Mouse (Mus musculus) embryonic facial prominence, embryonic 10.5 days (tissue): ENCODE measurements around the gene Asic4. TPM values are rescaled to one million over a fixed set of nuclear protein-coding genes. Genes with fewer than 3 reads are reported as not detected.

Experiments used
- DNase-seq: peaks from one replicate; pipeline ENCODE4 v3.0.0-alpha.2; 2017; ENCODE audit warnings: low spot score
- H3K27ac ChIP-seq: fragments of 300-500 bp; sonication (generic); replicated peaks from 2 replicates; pipeline ENCODE4 v1.5.1; 2016; ENCODE audit warnings: mild to moderate bottlenecking
- H3K27me3 ChIP-seq: fragments of 300-500 bp; sonication (generic); replicated peaks from 2 replicates; pipeline ENCODE4 v1.6.1; 2016; ENCODE audit warnings: low read depth, mild to moderate bottlenecking; ENCODE audit not compliant: poor library complexity, severe bottlenecking
- H3K36me3 ChIP-seq: fragments of 300-500 bp; sonication (generic); replicated peaks from 2 replicates; pipeline ENCODE4 v1.6.1; 2016; ENCODE audit warnings: mild to moderate bottlenecking, moderate library complexity
- H3K4me1 ChIP-seq: fragments of 300-500 bp; sonication (generic); 2 replicates; pipeline ENCODE4 v1.6.1; 2016
- H3K4me3 ChIP-seq: fragments of 300-500 bp; sonication (generic); 2 replicates; pipeline ENCODE4 v1.5.1; 2016; ENCODE audit warnings: mild to moderate bottlenecking, moderate library complexity
- H3K9me3 ChIP-seq: fragments of 300-500 bp; sonication (generic); 2 replicates; pipeline ENCODE4 v1.6.1; 2016; ENCODE audit warnings: mild to moderate bottlenecking
- WGBS: fragments of 180-500 bp; shearing (Covaris S2); methylation state at CpG from one replicate; pipeline ENCODE4 v1.1.7; 2016; 5-methylcytosine and 5-hydroxymethylcytosine counted together
- polyA plus RNA-seq: library from polyadenylated mRNA; unstranded; fragments of >200 nt; fragmentation: Nextera tagmentation; extraction: Ambion mirVana; gene quantifications from 2 replicates; pipeline ENCODE4 v1.2.1, GENCODE M21; 2016

Asic4 gene
- polyA plus RNA-seq, 1 experiment from 2014 or later = 2.1 TPM

DNA sequence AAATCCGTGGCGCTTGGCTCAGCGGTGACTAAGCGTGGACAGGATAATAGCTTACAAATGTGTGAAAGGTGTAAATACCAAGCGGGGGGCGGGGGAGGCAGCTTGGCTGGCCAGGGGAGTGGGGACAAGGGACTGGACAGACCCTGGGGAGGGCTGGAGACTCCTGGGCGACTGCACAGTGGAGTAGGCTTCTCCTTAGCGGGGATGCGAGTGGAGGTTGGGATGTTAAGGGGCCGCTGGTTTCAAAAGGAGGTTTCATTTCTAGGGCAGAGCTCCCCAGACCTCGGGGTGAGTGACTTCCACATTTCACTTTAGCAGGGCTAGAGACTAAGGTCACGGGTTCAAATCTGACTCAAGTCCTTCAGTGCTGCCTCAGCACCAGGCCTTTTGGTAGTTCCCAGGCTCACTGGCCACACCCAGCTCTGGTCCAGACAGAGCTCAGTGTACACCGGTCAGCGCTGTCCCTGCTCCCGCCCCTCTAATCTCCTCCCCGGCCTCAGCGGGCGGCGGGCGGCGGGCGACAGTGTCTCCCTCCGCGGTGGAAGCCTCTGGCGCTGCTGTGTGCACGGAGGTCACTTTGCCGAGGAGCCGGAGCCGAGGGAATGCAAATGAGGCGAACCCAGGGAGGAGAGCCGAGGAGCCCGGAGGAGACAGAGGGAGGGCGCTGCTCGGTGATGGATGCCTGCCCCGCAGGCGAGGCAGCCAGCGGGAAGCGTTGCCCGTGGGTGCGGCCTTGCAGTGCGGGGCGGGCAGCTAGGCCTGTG is 8.0 kb downstream of the Asic4 start:
- H3K4me1 ChIP-seq = peaks cover 62% of the 10 kb centered on the region
- peak overlapping the region; percentile 51 for H3K4me3 ChIP-seq
- WGBS = 2% methylated on average over 42 of the region's 42 CpGs
- peaks cover 90% of the 10 kb centered on the region for H3K27me3 ChIP-seq
- H3K36me3 ChIP-seq = no peaks in the 10 kb centered on the region
- H3K27ac ChIP-seq = peak overlapping the region; percentile 86
- H3K9me3 ChIP-seq = no peaks in the 10 kb centered on the region
- DNase-seq = peak; percentile 75

DNA sequence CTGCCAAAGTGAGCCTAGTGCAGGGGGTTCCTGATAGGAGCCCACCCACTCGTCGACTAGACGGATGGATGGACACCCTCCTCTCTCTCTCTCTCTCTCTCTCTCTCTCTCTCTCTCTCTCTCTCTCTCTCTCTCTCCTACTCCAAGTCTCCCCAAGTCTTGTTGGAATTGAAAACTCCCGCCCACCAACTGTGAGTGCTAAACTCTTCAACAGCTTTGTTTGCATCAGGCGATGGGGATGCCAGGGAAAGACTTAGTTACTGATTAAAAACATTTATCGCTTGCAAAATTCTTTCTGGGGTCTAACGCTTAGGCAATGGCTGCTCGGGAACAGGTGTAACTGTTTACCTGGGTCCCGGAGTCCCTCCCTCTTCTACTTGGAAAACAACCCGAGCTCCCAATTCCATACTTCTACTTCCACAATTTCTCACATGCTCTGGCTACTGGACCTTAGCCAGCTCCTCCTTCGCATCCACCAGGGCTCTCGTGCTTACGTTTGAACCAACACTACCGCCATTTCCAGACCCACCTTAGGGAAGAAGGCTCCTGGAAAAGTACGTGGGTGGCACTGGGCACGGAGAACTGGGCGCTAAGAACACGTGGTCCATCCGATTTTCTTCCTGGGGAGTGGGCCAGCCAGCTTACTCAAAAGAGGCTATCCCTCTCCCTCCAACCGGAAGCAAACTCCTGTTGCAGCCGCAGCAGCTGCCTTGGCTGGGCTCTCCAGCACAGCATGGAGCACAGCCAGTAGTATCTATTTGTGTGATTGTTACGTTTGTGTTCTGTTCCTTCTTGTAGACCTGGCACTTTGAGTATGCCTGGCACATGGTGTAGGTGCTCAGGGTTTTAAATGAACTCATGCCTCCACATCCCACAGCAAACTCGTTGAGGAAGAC is 8.8 kb downstream of the Asic4 start:
- Histone ChIP-seq H3K36me3 (no peaks in the 10 kb centered on the region), H3K4me3 (peak overlapping the region; percentile 51), H3K27me3 (peaks cover 90% of the 10 kb centered on the region), H3K9me3 (no peaks in the 10 kb centered on the region), H3K27ac (peak overlapping the region; percentile 86), H3K4me1 (peaks cover 62% of the 10 kb centered on the region)
- 17% methylated on average over 23 of the region's 23 CpGs for WGBS
- DNase-seq = no peak

DNA sequence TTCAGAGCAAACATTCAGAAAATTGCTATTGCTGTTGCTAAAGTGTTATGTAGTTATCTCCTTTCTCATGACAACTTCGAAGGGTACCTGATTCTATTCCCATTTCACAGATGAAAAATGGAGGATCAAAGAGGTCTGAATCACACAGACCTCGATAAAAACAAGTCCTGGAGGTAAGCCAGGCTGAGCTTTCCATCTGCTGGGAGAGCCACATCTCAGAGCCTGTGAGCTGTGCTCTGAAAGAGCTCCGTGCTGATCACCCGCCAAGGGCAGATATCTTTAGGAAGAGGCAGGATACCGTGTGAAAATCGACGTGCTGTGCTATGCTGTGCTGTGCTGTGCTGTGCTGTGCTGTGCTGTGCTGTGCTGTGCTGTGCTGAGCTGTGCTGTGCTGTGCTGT is 10.1 kb downstream of the Asic4 start:
- Histone ChIP-seq H3K4me1 (peaks cover 63% of the 10 kb centered on the region), H3K27ac (no peak overlapping the region), H3K9me3 (no peaks in the 10 kb centered on the region), H3K36me3 (no peaks in the 10 kb centered on the region), H3K4me3 (no peak overlapping the region), H3K27me3 (peaks cover 91% of the 10 kb centered on the region)
- no peak for DNase-seq
- 83% methylated on average over 7 of the region's 7 CpGs for whole genome bisulfite sequencing

DNA sequence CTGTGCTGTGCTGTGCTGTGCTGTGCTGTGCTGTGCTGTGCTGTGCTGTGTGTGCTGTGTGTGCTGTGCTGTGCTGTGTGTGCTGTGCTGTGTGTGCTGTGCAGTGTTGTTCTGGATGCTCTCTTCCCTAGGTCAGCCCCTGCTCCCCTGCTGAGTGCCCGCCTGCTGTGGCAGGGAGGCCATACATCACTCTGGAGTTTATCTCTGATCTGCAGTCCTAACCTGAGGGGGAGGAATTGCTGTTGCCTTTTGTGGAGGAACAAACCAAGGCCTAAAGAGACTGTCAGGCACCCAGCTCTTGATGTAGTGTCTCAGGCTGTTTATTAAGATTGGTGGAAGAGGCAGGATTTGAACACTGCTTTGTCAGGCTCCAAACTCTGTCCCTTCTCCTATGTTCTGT is 12.4 kb downstream of the Asic4 start:
- DNase-seq = no peak
- H3K4me3 ChIP-seq = no peak overlapping the region
- H3K27me3 ChIP-seq = peaks cover 86% of the 10 kb centered on the region
- WGBS = 59% methylated on average over 1 of the region's 1 CpGs
- H3K27ac ChIP-seq = no peak overlapping the region
- H3K36me3 ChIP-seq = no peaks in the 10 kb centered on the region
- H3K4me1 ChIP-seq = peaks cover 48% of the 10 kb centered on the region
- no peaks in the 10 kb centered on the region for H3K9me3 ChIP-seq

DNA sequence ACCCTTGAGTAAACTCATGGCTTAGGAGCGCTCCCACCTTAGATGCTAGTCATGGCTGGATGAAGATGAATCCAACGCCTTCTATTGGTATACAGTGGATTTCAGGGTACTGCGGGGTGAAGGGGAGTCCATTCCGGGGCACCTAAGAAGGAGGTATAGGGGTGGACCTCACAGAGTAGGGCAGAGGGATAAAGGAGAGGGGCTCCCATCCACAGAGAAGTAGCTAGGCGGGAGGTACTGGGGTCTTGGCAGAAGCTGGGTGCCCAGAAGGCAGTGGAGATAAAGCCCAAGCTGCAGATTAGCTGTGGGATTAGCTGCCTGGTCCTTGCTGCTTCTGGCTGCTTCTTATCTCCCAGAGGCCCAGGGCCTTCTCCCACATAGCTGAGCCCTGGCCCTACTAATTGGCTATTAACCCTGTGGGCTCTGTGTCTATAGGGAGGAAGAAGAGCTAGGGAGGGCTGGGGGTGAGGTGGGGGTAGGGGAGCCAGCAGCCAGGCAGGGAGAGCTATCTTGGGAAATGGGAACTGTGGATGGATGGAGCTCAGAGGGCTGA is 13.5 kb downstream of the Asic4 start:
- Histone ChIP-seq H3K27me3 (peaks cover 85% of the 10 kb centered on the region), H3K36me3 (no peaks in the 10 kb centered on the region), H3K4me1 (peaks cover 41% of the 10 kb centered on the region), H3K27ac (peak overlapping the region; percentile 45; the same call in 1 of the 2 replicates), H3K4me3 (no peak overlapping the region), H3K9me3 (no peaks in the 10 kb centered on the region)
- 71% methylated on average over 5 of the region's 5 CpGs for WGBS
- no peak for DNase-seq

DNA sequence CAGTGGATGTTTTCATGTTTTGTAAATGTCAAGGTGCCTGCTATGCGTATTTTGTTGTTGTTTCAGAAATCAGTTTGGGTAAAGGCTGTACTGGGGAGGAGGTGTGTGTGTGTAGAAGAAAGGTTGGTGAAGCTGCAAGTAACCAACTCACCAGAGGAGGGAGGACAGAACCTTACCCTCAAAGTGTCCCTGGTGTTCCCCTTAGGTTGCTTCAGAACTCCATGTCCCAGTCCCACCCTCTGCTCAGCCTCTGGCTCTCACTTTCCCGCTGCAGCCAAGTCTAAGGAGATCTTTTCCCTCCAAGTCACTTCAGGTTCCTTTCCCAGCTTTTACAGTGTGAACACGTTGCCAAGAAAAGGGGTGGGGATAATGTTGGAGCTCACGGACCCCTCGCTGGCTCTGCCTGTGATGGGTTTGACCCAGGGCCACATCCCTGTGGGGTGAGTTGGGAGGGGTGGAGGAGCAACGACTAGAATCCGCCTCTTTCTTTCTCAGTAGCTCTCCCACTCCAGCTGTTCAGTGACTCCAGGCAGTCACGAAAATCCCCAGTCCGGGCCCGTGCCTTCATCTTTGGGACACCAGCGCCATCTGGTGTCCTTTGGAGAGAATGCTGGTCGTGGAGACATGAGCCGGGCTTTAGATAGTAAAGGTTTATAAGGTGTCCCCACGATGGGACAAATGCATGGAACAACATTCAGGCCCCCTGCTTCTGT is 17.1 kb downstream of the Asic4 start:
- DNase-seq = peak; percentile 88
- H3K4me1 ChIP-seq = peaks cover 33% of the 10 kb centered on the region
- peaks cover 68% of the 10 kb centered on the region for H3K27me3 ChIP-seq
- WGBS = 7% methylated on average over 14 of the region's 14 CpGs
- peaks cover 8% of the 10 kb centered on the region for H3K36me3 ChIP-seq
- peak overlapping the region; percentile 22 for H3K27ac ChIP-seq
- H3K4me3 ChIP-seq = no peak overlapping the region
- no peaks in the 10 kb centered on the region for H3K9me3 ChIP-seq

DNA sequence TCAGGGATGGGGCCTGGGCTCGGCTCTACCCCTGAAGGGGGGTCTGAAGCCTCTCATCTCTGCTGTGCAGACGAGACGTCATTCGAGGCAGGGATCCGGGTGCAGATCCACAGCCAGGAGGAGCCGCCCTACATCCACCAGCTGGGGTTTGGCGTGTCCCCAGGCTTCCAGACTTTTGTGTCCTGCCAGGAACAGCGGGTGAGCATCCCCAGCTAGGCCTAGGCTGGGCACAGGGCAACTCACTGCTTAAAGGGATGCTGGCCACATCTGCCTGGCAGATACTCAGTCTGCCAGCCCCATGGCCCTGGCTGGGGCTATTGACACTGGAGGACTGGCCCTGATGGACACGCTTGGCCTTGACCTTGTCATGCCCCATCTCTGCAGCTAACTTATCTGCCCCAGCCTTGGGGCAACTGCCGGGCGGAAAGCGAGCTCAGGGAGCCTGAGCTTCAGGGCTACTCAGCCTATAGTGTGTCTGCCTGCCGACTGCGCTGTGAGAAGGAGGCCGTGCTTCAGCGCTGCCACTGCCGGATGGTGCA is 19.1 kb downstream of the Asic4 start:
- Histone ChIP-seq H3K9me3 (no peaks in the 10 kb centered on the region), H3K27ac (0 out of 2 replicates have a peak overlapping the region, but pooled peaks have one; percentile 21), H3K4me3 (no peak overlapping the region), H3K27me3 (peaks cover 74% of the 10 kb centered on the region), H3K36me3 (peaks cover 28% of the 10 kb centered on the region), H3K4me1 (peaks cover 25% of the 10 kb centered on the region)
- no peak for DNase-seq
- WGBS = 79% methylated on average over 17 of the region's 17 CpGs

DNA sequence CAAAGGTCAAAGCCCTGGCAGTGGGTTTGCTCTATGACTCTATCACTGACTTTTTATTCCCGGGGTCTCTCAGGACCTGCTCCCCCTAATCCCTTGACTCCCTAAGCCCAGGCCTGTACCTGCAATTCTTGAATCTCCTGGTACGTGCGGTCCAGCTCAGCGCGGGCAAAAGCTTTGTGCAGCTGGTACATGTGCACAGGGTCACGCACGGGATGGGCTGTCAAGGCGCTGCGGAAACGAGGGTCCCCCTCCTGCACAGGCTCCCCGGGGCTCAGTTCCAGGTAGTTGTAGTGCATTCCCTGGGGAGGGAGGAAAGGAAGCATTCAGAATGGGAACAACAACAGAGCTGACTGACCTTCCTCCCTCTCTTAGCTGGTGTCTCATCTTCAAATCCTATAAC is 26.2 kb downstream of the Asic4 start:
- H3K4me1 ChIP-seq = peaks cover 38% of the 10 kb centered on the region
- no peak overlapping the region for H3K27ac ChIP-seq
- no peak overlapping the region for H3K4me3 ChIP-seq
- H3K27me3 ChIP-seq = peaks cover 59% of the 10 kb centered on the region
- no peaks in the 10 kb centered on the region for H3K9me3 ChIP-seq
- no peak for DNase-seq
- 97% methylated on average over 11 of the region's 11 CpGs for WGBS
- H3K36me3 ChIP-seq = peaks cover 56% of the 10 kb centered on the region

DNA sequence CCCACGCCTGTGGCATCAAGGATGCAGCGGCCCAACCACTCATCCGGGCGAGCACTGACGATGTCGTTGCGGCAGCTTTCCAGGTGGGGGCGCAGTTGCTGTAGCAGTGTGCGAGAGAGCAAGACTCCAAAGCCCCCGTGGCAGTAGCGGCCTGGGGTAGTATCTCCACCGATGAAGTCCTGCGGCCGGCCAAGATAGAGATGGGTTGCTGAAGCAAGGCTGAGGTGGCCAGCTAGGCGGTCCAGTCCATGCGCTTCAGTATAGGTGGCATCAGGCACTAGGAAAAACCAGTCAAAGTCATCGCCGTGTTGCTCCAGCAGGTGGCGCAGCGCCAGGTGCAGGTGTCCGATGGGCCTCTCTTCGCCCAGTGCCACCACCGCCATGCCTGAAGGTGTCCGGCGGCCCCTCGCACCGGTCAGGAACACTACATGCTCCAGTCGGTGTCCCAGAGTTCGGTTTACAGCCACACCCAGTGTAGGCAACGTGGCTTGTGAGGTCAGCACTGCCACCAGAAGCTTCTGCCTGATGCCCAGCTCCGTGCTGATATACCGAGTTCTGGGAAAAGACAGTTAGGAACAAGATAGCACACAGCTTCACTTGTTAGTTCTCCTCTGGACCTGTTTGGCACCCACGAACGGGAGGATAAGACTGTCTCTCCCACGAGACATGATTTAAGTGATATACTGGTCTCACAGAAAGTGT is 27.2 kb downstream of the Asic4 start:
- peak; percentile 89 for DNase-seq
- Histone ChIP-seq H3K27me3 (peaks cover 61% of the 10 kb centered on the region), H3K36me3 (peaks cover 47% of the 10 kb centered on the region), H3K4me1 (peaks cover 39% of the 10 kb centered on the region), H3K4me3 (peak overlapping the region; percentile 92), H3K27ac (no peak overlapping the region), H3K9me3 (no peaks in the 10 kb centered on the region)
- WGBS = 13% methylated on average over 35 of the region's 35 CpGs

DNA sequence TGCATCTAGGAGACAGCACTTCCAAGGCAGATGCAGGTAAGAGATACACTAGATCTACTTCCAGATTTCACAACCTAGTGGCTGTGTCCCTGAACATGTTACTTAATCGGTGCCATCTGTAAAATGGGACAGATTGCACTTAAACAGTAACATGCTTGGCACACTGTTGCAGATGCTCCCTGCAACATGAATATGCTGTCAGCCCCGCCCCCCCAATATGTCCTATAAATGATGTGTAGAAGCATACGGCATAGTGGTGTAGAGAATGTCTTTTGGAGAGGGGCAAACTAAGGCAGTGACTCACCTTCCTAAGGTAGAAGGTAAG is 27.7 kb downstream of the Asic4 start:
- Histone ChIP-seq H3K9me3 (no peaks in the 10 kb centered on the region), H3K27ac (no peak overlapping the region), H3K27me3 (peaks cover 61% of the 10 kb centered on the region), H3K36me3 (peaks cover 42% of the 10 kb centered on the region), H3K4me1 (peaks cover 42% of the 10 kb centered on the region), H3K4me3 (peak overlapping the region; percentile 92)
- 59% methylated on average over 3 of the region's 3 CpGs for WGBS
- no peak for DNase-seq

DNA sequence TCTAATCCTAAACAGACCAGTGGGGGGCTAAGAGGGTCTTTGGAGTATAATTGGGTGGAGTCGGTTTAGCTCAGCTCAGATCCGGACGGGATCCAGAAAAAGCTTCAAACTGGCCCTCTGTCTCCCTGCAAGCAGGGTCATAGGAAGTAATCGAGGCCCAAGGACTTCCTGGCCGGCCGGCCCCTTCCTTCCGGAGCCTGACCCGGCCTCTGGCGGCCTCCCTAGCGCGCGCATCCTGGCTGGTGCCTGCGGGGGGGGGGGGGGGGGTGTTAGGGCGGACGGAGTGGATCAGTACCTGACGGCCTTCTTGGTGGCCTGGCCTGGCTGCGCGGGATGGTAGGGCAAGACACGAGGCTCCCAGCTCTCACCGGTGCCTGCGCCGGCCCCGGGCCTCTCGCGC is 28.3 kb downstream of the Asic4 start:
- peak overlapping the region; percentile 89 for H3K27ac ChIP-seq
- WGBS = under 1% methylated on average over 24 of the region's 25 CpGs
- peak; percentile 67 for DNase-seq
- H3K4me1 ChIP-seq = peaks cover 42% of the 10 kb centered on the region
- peaks cover 62% of the 10 kb centered on the region for H3K27me3 ChIP-seq
- peak overlapping the region; percentile 92 for H3K4me3 ChIP-seq
- no peaks in the 10 kb centered on the region for H3K9me3 ChIP-seq
- H3K36me3 ChIP-seq = peaks cover 37% of the 10 kb centered on the region
